ENCODE assay signal across 8 mouse cellular contexts in the genomic region with DNA sequence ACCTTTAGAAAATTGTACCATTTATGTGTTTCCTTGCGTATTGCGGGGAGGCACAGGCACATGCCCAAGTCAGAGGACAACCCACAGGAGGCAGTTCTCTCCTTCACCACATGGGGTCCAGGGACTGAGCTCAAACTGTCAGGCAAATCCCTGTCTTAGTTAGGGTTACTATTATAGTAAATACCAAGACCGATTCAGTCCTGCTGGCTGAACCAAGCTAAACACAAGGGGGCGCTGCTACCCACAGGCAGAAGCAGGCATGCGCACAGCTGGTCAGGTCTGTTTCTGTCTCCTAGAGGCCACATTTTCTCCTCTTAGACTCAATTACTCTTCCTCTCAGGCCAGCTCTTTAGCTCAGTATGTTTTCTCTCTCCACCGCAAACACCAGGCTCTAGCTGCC. TPM values are rescaled to one million over a fixed set of nuclear protein-coding genes. Genes with fewer than 3 reads are reported as not detected.
DNase-seq lines count a peak whose midpoint lies in the region; ATAC-seq and TF ChIP-seq lines count a peak whose summit lies in the region.
"Had no signal": no experiment of that assay in that cellular context is flagged by ENCODE, and none has a peak within 500 bp of the region (broad histone marks: within the 10 kb centered on the region; RNA-seq: fewer than 3 reads in every experiment).

No protein-coding gene starts in this region.

- H3K9ac ChIP-seq in midbrain, embryonic 11.5 days (ENCODE audit: low read length) = no peak overlapping the region
- no peak overlapping the region for H3K9ac ChIP-seq in midbrain, embryonic 16.5 days (ENCODE audit: low read depth, low read length)
- no peak overlapping the region for H3K9ac ChIP-seq in lung, postnatal 0 days (replicated peaks; ENCODE audit: low read depth)
- H3K9ac ChIP-seq: heart, embryonic 15.5 days had no signal

- no peaks in the 10 kb centered on the region for H3K9me3 ChIP-seq in midbrain, embryonic 11.5 days (ENCODE audit: control insufficient read depth, low read length)
- no peaks in the 10 kb centered on the region for H3K9me3 ChIP-seq in midbrain, embryonic 16.5 days (replicated peaks; ENCODE audit: control insufficient read depth, low read length, poor library complexity, severe bottlenecking)
- no peaks in the 10 kb centered on the region for H3K9me3 ChIP-seq in lung, postnatal 0 days (ENCODE audit: low read length)
- H3K9me3 ChIP-seq: heart, embryonic 15.5 days had no signal

- H3K27ac ChIP-seq in midbrain, embryonic 11.5 days (ENCODE audit: low read depth, low read length) = no peak overlapping the region
- H3K27ac ChIP-seq in midbrain, embryonic 16.5 days (ENCODE audit: low read length) = no peak overlapping the region
- no peak overlapping the region for H3K27ac ChIP-seq in lung, postnatal 0 days (ENCODE audit: low read length)
- H3K27ac ChIP-seq: heart, embryonic 15.5 days had no signal

- H3K36me3 ChIP-seq in midbrain, embryonic 11.5 days (ENCODE audit: control insufficient read depth, insufficient read depth, low read length) = no peaks in the 10 kb centered on the region
- H3K36me3 ChIP-seq in midbrain, embryonic 16.5 days (ENCODE audit: control insufficient read depth, insufficient read depth, low read length) = no peaks in the 10 kb centered on the region
- H3K36me3 ChIP-seq in lung, postnatal 0 days (ENCODE audit: insufficient read depth, low read length) = no peaks in the 10 kb centered on the region
- H3K36me3 ChIP-seq: heart, embryonic 15.5 days had no signal

- no peaks in the 10 kb centered on the region for H3K27me3 ChIP-seq in midbrain, embryonic 11.5 days (ENCODE audit: control insufficient read depth, insufficient read depth, low read length)
- H3K27me3 ChIP-seq in midbrain, embryonic 16.5 days (ENCODE audit: control insufficient read depth, insufficient read depth, low read depth, low read length) = no peaks in the 10 kb centered on the region
- H3K27me3 ChIP-seq in lung, postnatal 0 days (replicated peaks; ENCODE audit: insufficient read depth, low read length) = no peaks in the 10 kb centered on the region

- TF ChIP-seq CTCF in lung, postnatal 0 days (IDR thresholded peaks at IDR 0.05) = peak; percentile 87

- TF ChIP-seq EP300 in lung, postnatal 0 days (IDR thresholded peaks at IDR 0.05) = no peak

- H3K4me3 ChIP-seq in midbrain, embryonic 11.5 days (ENCODE audit: low read depth, low read length) = no peak overlapping the region
- H3K4me3 ChIP-seq in midbrain, embryonic 16.5 days (ENCODE audit: low read depth, low read length) = no peak overlapping the region
- H3K4me3 ChIP-seq in lung, postnatal 0 days (ENCODE audit: low read depth, low read length) = no peak overlapping the region
- H3K4me3 ChIP-seq: heart, embryonic 15.5 days had no signal

- DNase-seq in midbrain, embryonic 11.5 days (ENCODE audit: low spot score, missing footprints) = peak; percentile 91
- peak; percentile 87 for DNase-seq in WW6 (ENCODE audit: low read depth, low spot score)
- peak; percentile 76 to 87 for DNase-seq in cerebellum, postnatal 10 days
- peak; percentile 68 for DNase-seq in induced T-regulatory cell, adult 2 months (ENCODE audit: low read depth)
- DNase-seq in lung, postnatal 0 days (ENCODE audit: low spot score) = peak; percentile 87
- DNase-seq in spleen, postnatal 14 days (ENCODE audit: low spot score in 2 of 2) = peak; percentile 15 to 49

- H3K4me2 ChIP-seq in midbrain, embryonic 11.5 days = no peak overlapping the region
- no peak overlapping the region for H3K4me2 ChIP-seq in midbrain, embryonic 16.5 days (ENCODE audit: low read length)
- H3K4me2 ChIP-seq in lung, postnatal 0 days (replicated peaks; ENCODE audit: low read depth, low read length) = no peak overlapping the region
- H3K4me2 ChIP-seq: heart, embryonic 15.5 days had no signal

- ATAC-seq in midbrain, embryonic 11.5 days (ENCODE audit: low FRiP score) = no peak
- no peak for ATAC-seq in midbrain, embryonic 16.5 days
- peak; percentile 79 for ATAC-seq in lung, postnatal 0 days

- WGBS in midbrain, embryonic 11.5 days = 42% methylated on average over 6 of the region's 6 CpGs
- 38% methylated on average over 6 of the region's 6 CpGs for WGBS in midbrain, embryonic 16.5 days
- WGBS in lung, postnatal 0 days = 44% methylated on average over 6 of the region's 6 CpGs

- H3K4me1 ChIP-seq in midbrain, embryonic 11.5 days (ENCODE audit: control insufficient read depth, insufficient read depth, low read length) = no peaks in the 10 kb centered on the region
- no peaks in the 10 kb centered on the region for H3K4me1 ChIP-seq in midbrain, embryonic 16.5 days (ENCODE audit: control insufficient read depth, insufficient read depth, low read length)
- H3K4me1 ChIP-seq in lung, postnatal 0 days (ENCODE audit: insufficient read depth, low read depth, low read length) = no peaks in the 10 kb centered on the region

RNA-seq across cellular contexts. Expression of gene Sumo1, which starts 56.8 kb away (rescaled TPM):
- 603 and 652 TPM in 2 replicates for polyA plus RNA-seq in midbrain, embryonic 11.5 days (2014; fragmentation: Nextera tagmentation; extraction: Ambion mirVana)
- polyA plus RNA-seq in midbrain, embryonic 16.5 days (2015; fragmentation: Nextera tagmentation; extraction: Ambion mirVana) = 332 and 347 TPM in 2 replicates
- 257 and 273 TPM in 2 replicates for polyA plus RNA-seq in lung, postnatal 0 days (2015; fragmentation: Nextera tagmentation; extraction: Ambion mirVana)

Comparison
In these comparisons a context has a peak if more than half of its experiments do, and no peak if none do; other contexts are left out.
1. DNase-seq: peak in every context shown above with its lines; median percentile 91 in midbrain, embryonic 11.5 days; 87 in WW6; 87 in lung, postnatal 0 days; 82 in cerebellum, postnatal 10 days; 68 in induced T-regulatory cell, adult 2 months; 32 in spleen, postnatal 14 days.